Mouse (Mus musculus) kidney, postnatal 36 days (tissue): ENCODE results near the gene Ifnz.
"Not testable (repeated sequence)": the region's sequence is repeated elsewhere in the genome, so short reads cannot be mapped to it uniquely, and the experiment has no call there.

Experiments
- DNase-seq, 2 experiments: peaks; one replicate each; pipeline ENCODE4 v3.0.0; 2021 to 2022; ENCODE audit warnings: mixed read lengths in 2 of 2

The Ifnz gene

GRCm38 (mm10) chr4:88781831-88782230, at the start of gene Ifnz:
Gene Ifnz (plus strand): TSS chr4:88782131.
- not testable (repeated sequence) for DNase-seq

GRCm38 (mm10) chr4:88738480-88738879, 43.5 kb upstream of the Ifnz start:
- DNase-seq: peak; percentile 64 to 89

- no peak for DNase-seq
Measured at GRCm38 (mm10) chr4:88739036-88739435, 42.9 kb upstream of the Ifnz start.

GRCm38 (mm10) chr4:88741426-88741825, 40.5 kb upstream of the Ifnz start:
- no peak for DNase-seq

- no peak for DNase-seq
Measured at GRCm38 (mm10) chr4:88742771-88743371, 39.1 kb upstream of the Ifnz start.

- no peak for DNase-seq
Measured at GRCm38 (mm10) chr4:88744207-88744606, 37.7 kb upstream of the Ifnz start.

GRCm38 (mm10) chr4:88749926-88750325, 32.0 kb upstream of the Ifnz start:
- DNase-seq: no peak

GRCm38 (mm10) chr4:88754818-88755340, 27.1 kb upstream of the Ifnz start, which contains the start of gene Gm13271:
Gene Gm13271 (plus strand): TSS chr4:88754868.
- peak; percentile 23 to 34 for DNase-seq

- peak in 1 of 2 experiments; percentile 24 for DNase-seq
Measured at GRCm38 (mm10) chr4:88756581-88757513, 25.1 kb upstream of the Ifnz start.

- DNase-seq: peak; percentile 87 to 89
Measured at GRCm38 (mm10) chr4:88757628-88758031, 24.3 kb upstream of the Ifnz start.

- DNase-seq: not testable (repeated sequence)
Measured at GRCm38 (mm10) chr4:88758751-88759150, 23.2 kb upstream of the Ifnz start.

- peak in 1 of 2 experiments; percentile 69 for DNase-seq
Measured at GRCm38 (mm10) chr4:88759610-88760268, 22.2 kb upstream of the Ifnz start, which contains the start of gene Gm13283. Gene Gm13283 (plus strand): TSS chr4:88760119.

- peak; percentile 86 to 87 for DNase-seq
Measured at GRCm38 (mm10) chr4:88760431-88760830, 21.5 kb upstream of the Ifnz start.

- peak; percentile 25 to 46 for DNase-seq
Measured at GRCm38 (mm10) chr4:88761776-88762175, 20.2 kb upstream of the Ifnz start.

- not testable (repeated sequence) for DNase-seq
Measured at GRCm38 (mm10) chr4:88762341-88762740, 19.6 kb upstream of the Ifnz start.

GRCm38 (mm10) chr4:88763384-88764018, 18.4 kb upstream of the Ifnz start:
- peak; percentile 66 to 78 for DNase-seq

- DNase-seq: not testable (repeated sequence)
Measured at GRCm38 (mm10) chr4:88773534-88773933, 8.4 kb upstream of the Ifnz start, which contains the start of gene Gm13290. Gene Gm13290 (plus strand): TSS chr4:88773834.

- DNase-seq: not testable (repeated sequence)
Measured at GRCm38 (mm10) chr4:88776622-88777021, 5.3 kb upstream of the Ifnz start, which contains the start of gene Gm13289. Gene Gm13289 (plus strand): TSS chr4:88776922.

GRCm38 (mm10) chr4:88779550-88779949, 2.4 kb upstream of the Ifnz start, which contains the start of gene Gm13272:
Gene Gm13272 (plus strand): TSS chr4:88779850.
- DNase-seq: not testable (repeated sequence)

- not testable (repeated sequence) for DNase-seq
Measured at GRCm38 (mm10) chr4:88780320-88780719, 1.6 kb upstream of the Ifnz start.

- DNase-seq: peak; percentile 19 to 28
Measured at GRCm38 (mm10) chr4:88782335-88782734, 404 bp downstream of the Ifnz start.

- DNase-seq: not testable (repeated sequence)
Measured at GRCm38 (mm10) chr4:88785409-88785808, 3.5 kb downstream of the Ifnz start, which contains the start of gene Gm13276. Gene Gm13276 (plus strand): TSS chr4:88785709.
